ENCODE assay signal across 8 mouse cellular contexts in the genomic region with DNA sequence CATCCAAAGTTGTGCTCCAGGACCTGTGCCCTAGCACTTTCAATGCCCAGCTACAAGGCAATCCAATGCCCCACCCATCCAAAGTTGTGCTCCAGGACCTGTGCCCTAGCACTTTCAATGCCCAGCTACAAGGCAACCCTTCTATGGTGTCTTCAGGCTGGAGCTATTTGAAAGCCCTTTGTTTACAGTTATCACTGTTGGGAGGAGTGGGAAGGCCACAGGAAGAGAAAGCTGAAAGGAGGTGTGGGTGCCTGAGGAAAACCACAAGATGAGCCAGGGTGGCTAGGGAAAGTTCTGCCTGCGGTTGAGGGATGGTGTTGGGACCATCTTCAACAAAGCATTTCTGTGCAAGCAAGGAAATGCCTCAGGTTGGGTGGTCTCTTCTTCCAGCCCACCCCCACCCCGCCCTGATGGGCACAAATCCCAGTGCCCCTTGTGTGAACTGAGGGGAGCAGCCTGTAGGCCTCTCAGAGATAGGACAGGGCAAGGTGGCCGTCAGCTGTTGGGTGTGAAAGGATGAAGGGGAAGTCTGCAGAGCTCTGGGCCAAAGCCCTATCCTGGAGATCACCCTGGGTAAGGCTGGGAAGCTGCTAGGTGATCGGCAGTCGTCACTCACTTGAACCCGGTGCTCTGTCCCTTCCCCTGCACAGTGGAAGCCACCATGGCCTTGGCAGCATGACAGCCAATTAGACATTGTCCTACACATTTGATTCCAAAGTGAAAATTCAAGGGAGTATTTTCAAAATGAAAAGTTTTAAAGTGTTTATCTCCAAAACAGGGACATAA. TPM values are rescaled to one million over a fixed set of nuclear protein-coding genes. Genes with fewer than 3 reads are reported as not detected.
DNase-seq lines count a peak whose midpoint lies in the region; ATAC-seq and TF ChIP-seq lines count a peak whose summit lies in the region.

No protein-coding gene starts in this region.

- H3K4me3 ChIP-seq in C2C12 (ENCODE audit: insufficient read depth, poor library complexity, severe bottlenecking), result peak overlapping the region; percentile 49
- peak overlapping the region; percentile 93 for H3K4me3 ChIP-seq in forebrain, embryonic 15.5 days
- H3K4me3 ChIP-seq in liver, embryonic 14.5 days (ENCODE audit: insufficient read depth in 1 of 2, low read depth in 2 of 2, low read length in 2 of 2), result peak overlapping the region in 1 of 2 experiments; percentile 81; a peak in 2 of 4 replicates

- no peaks in the 10 kb centered on the region for H3K79me3 ChIP-seq in C2C12 (ENCODE audit: low read depth)

- H3K79me2 ChIP-seq in C2C12 (ENCODE audit: control insufficient read depth, insufficient read depth), result no peaks in the 10 kb centered on the region

- H3K9ac ChIP-seq in forebrain, embryonic 15.5 days (replicated peaks), result peak overlapping the region; percentile 77; the same call in 1 of the 2 replicates
- H3K9ac ChIP-seq in liver, embryonic 14.5 days (replicated peaks), result no peak overlapping the region

- no peak for TF ChIP-seq EP300 in liver, embryonic 14.5 days (IDR thresholded peaks at IDR 0.05; ENCODE audit: low read depth)

- TF ChIP-seq CTCF in C2C12 (IDR thresholded peaks at IDR 0.05; ENCODE audit: control insufficient read depth, insufficient read depth, insufficient read length), result no peak
- no peak for TF ChIP-seq CTCF in liver, embryonic 14.5 days (IDR thresholded peaks at IDR 0.05; ENCODE audit: low read depth)

- no peaks in the 10 kb centered on the region for H3K36me3 ChIP-seq in C2C12 (ENCODE audit: control insufficient read depth, insufficient read depth)
- H3K36me3 ChIP-seq in forebrain, embryonic 15.5 days, result no peaks in the 10 kb centered on the region
- H3K36me3 ChIP-seq in liver, embryonic 14.5 days (replicated peaks; ENCODE audit: control insufficient read depth, insufficient read depth, low read depth), result no peaks in the 10 kb centered on the region

- no peaks in the 10 kb centered on the region for H3K27me3 ChIP-seq in C2C12 (ENCODE audit: control insufficient read depth, insufficient read depth, insufficient read length)
- no peaks in the 10 kb centered on the region for H3K27me3 ChIP-seq in forebrain, embryonic 15.5 days
- H3K27me3 ChIP-seq in liver, embryonic 14.5 days (ENCODE audit: control insufficient read depth, insufficient read depth, low read length), result no peaks in the 10 kb centered on the region

- no peak for ATAC-seq in forebrain, embryonic 15.5 days (replicated peaks)
- ATAC-seq in liver, embryonic 14.5 days (ENCODE audit: insufficient read depth), result no peak

- H3K9me3 ChIP-seq in forebrain, embryonic 15.5 days, result no peaks in the 10 kb centered on the region
- H3K9me3 ChIP-seq in liver, embryonic 14.5 days (ENCODE audit: control insufficient read depth, low read length), result no peaks in the 10 kb centered on the region

- 77% methylated on average over 6 of the region's 6 CpGs for WGBS in forebrain, embryonic 15.5 days
- WGBS in liver, embryonic 14.5 days (ENCODE audit: insufficient replicate concordance), result 48% methylated on average over 6 of the region's 6 CpGs

- no peak overlapping the region for H3ac ChIP-seq in C2C12 (ENCODE audit: control insufficient read depth, insufficient read length, low read depth)

- H3K27ac ChIP-seq in forebrain, embryonic 15.5 days (replicated peaks), result 0 out of 2 replicates have a peak overlapping the region, but pooled peaks have one; percentile 78
- no peak overlapping the region for H3K27ac ChIP-seq in liver, embryonic 14.5 days

- H3K4me1 ChIP-seq in forebrain, embryonic 15.5 days, result peaks cover 37% of the 10 kb centered on the region
- H3K4me1 ChIP-seq in liver, embryonic 14.5 days (replicated peaks; ENCODE audit: control insufficient read depth in 2 of 2, insufficient read depth in 2 of 2, low read length in 1 of 2), result peaks cover 5 to 12% of the 10 kb centered on the region in 2 experiments

- H3K4me2 ChIP-seq in forebrain, embryonic 15.5 days (replicated peaks), result peak overlapping the region; percentile 45
- peak overlapping the region; percentile 95 for H3K4me2 ChIP-seq in liver, embryonic 14.5 days (ENCODE audit: low read depth)

- peak; percentile 40 for DNase-seq in cerebellum, adult 11 months
- no peak for DNase-seq in cerebellum, postnatal 36 days
- no peak for DNase-seq in liver, embryonic 14.5 days (ENCODE audit: low read depth in 3 of 3, low spot score in 3 of 3)
- no peak for DNase-seq in ovary, postnatal 10 days (ENCODE audit: low spot score)
- no peak for DNase-seq in ovary, adult 18-20 months (ENCODE audit: low spot score)
- DNase-seq in urinary bladder, postnatal 25 days (ENCODE audit: low spot score), result no peak

TF ChIP-seq in C2C12, 6 proteins besides CTCF, POLR2A, EP300 and RAD21:
- TF ChIP-seq MYOG (IDR thresholded peaks at IDR 0.05; ENCODE audit: control insufficient read depth, extremely low read depth, insufficient read length), result no peak
- no peak for TF ChIP-seq CEBPB (IDR thresholded peaks at IDR 0.05; ENCODE audit: low read depth)
- TF ChIP-seq MAX (IDR thresholded peaks at IDR 0.05), result no peak
- no peak for TF ChIP-seq MYOD1 (IDR thresholded peaks at IDR 0.05; ENCODE audit: control insufficient read depth, insufficient read length, low read depth)
- no peak for TF ChIP-seq FOSL1 (IDR thresholded peaks at IDR 0.05; ENCODE audit: insufficient read depth, low read length, poor library complexity, severe bottlenecking)
- no peak for TF ChIP-seq USF1 (IDR thresholded peaks at IDR 0.05; ENCODE audit: low read depth)

RNA-seq across cellular contexts. Expression of gene Kctd21, which starts 1.2 kb away (rescaled TPM):
- 0.77 TPM for polyA plus RNA-seq in C2C12 (2012; fragmentation: generic; extraction: Trizol)
- 6.6 and 7.1 TPM in 2 replicates for polyA plus RNA-seq in forebrain, embryonic 15.5 days (2015; fragmentation: Nextera tagmentation; extraction: Ambion mirVana)
- 0.79 and 0.80 TPM in 2 replicates for polyA plus RNA-seq in liver, embryonic 14.5 days (2012; rRNA removed)
- polyA plus RNA-seq in liver, embryonic 14.5 days (2014; fragmentation: Nextera tagmentation; extraction: Ambion mirVana), result 0.76 and 0.96 TPM in 2 replicates

RNA-seq across cellular contexts. Expression of gene Usp35, which starts 1.5 kb away (rescaled TPM):
- polyA plus RNA-seq in C2C12 (2012; fragmentation: generic; extraction: Trizol), result 1.1 TPM
- 4.4 and 5.8 TPM in 2 replicates for polyA plus RNA-seq in forebrain, embryonic 15.5 days (2015; fragmentation: Nextera tagmentation; extraction: Ambion mirVana)
- polyA plus RNA-seq in liver, embryonic 14.5 days (2012; rRNA removed), result 0.29 and 0.36 TPM in 2 replicates
- 0.14 and 0.18 TPM in 2 replicates for polyA plus RNA-seq in liver, embryonic 14.5 days (2014; fragmentation: Nextera tagmentation; extraction: Ambion mirVana)

RNA-seq across cellular contexts. Expression of gene Alg8, which starts 38.1 kb away (rescaled TPM):
- 22.3 TPM for polyA plus RNA-seq in C2C12 (2012; fragmentation: generic; extraction: Trizol)
- 18.9 and 19.0 TPM in 2 replicates for polyA plus RNA-seq in forebrain, embryonic 15.5 days (2015; fragmentation: Nextera tagmentation; extraction: Ambion mirVana)
- polyA plus RNA-seq in liver, embryonic 14.5 days (2012; rRNA removed), result 23.8 and 25.6 TPM in 2 replicates
- polyA plus RNA-seq in liver, embryonic 14.5 days (2014; fragmentation: Nextera tagmentation; extraction: Ambion mirVana), result 30.5 and 33.4 TPM in 2 replicates
